Mouse (Mus musculus) liver, embryonic 11.5 days (tissue): Measurements from ENCODE around the gene Imp3. TPM values are rescaled to one million over a fixed set of nuclear protein-coding genes. Genes with fewer than 3 reads are reported as not detected.

Experiments
- ATAC-seq: fragments of 200-750 bp; cut with Nextera tagmentation; replicated peaks from 2 replicates; pipeline ENCODE4 v1.8.0; 2017; ENCODE audit warnings: moderate number of reproducible peaks, mild to moderate bottlenecking, moderate TSS enrichment, moderate library complexity; ENCODE audit not compliant: low FRiP score
- DNase-seq: peaks from one replicate; pipeline ENCODE4 v3.0.0-alpha.2; 2017; ENCODE audit warnings: low spot score
- H3K27ac ChIP-seq: fragments of 300-500 bp; sonication (generic); 2 replicates; pipeline ENCODE4 v1.5.1; 2014; ENCODE audit warnings: mild to moderate bottlenecking, low read depth, low read length, control low read depth
- H3K27me3 ChIP-seq: fragments of 300-500 bp; sonication (generic); replicated peaks from 2 replicates; pipeline ENCODE4 v1.6.1; 2014; ENCODE audit warnings: low read length, mixed read lengths; ENCODE audit not compliant: control insufficient read depth, insufficient read depth
- H3K36me3 ChIP-seq: fragments of 300-500 bp; sonication (generic); 2 replicates; pipeline ENCODE4 v1.6.1; 2014; ENCODE audit warnings: mild to moderate bottlenecking, low read length, moderate library complexity, mixed read lengths; ENCODE audit not compliant: control insufficient read depth, insufficient read depth
- H3K4me1 ChIP-seq: fragments of 300-500 bp; sonication (generic); replicated peaks from 2 replicates; pipeline ENCODE4 v1.6.1; 2014; ENCODE audit warnings: low read length, mixed read lengths; ENCODE audit not compliant: control insufficient read depth, insufficient read depth
- H3K4me2 ChIP-seq: fragments of 300-500 bp; sonication (generic); 2 replicates; pipeline ENCODE4 v1.6.1; 2014; ENCODE audit warnings: mild to moderate bottlenecking, control low read depth, moderate library complexity
- H3K4me3 ChIP-seq: fragments of 300-500 bp; sonication (generic); 2 replicates; pipeline ENCODE4 v1.5.1; 2014; ENCODE audit warnings: low read depth, low read length, control low read depth
- H3K9ac ChIP-seq: fragments of 300-500 bp; sonication (generic); 2 replicates; pipeline ENCODE4 v1.6.1; 2014; ENCODE audit warnings: low read depth, low read length, control low read depth
- H3K9me3 ChIP-seq: fragments of 300-500 bp; sonication (generic); 2 replicates; pipeline ENCODE4 v1.6.1; 2016; ENCODE audit warnings: low read length, inconsistent platforms, mixed read lengths; ENCODE audit not compliant: control insufficient read depth
- WGBS: fragments of 180-500 bp; shearing (Covaris S2); extraction: QIAGEN DNeasy Blood & Tissue Kit; methylation state at CpG from one replicate; pipeline ENCODE4 v1.1.7; 2014; 5-methylcytosine and 5-hydroxymethylcytosine counted together
- polyA plus RNA-seq: library from polyadenylated mRNA; unstranded; fragments of >200 nt; fragmentation: Nextera tagmentation; extraction: Ambion mirVana; gene quantifications from 2 replicates; pipeline ENCODE4 v1.2.1, GENCODE M21; 2014

Gene Imp3
- polyA plus RNA-seq, 1 experiment from 2014 or later = 105 TPM

GRCm38 (mm10) chr9:56961591-56961990, 24.3 kb downstream of the Imp3 start:
- DNase-seq = no peak

GRCm38 (mm10) chr9:56970158-56970557, 32.9 kb downstream of the Imp3 start:
- H3K9ac ChIP-seq = no peak overlapping the region
- no peak overlapping the region for H3K27ac ChIP-seq
- no peaks in the 10 kb centered on the region for H3K36me3 ChIP-seq
- DNase-seq = no peak
- no peaks in the 10 kb centered on the region for H3K9me3 ChIP-seq
- no peak overlapping the region for H3K4me3 ChIP-seq
- no peak for ATAC-seq
- no peaks in the 10 kb centered on the region for H3K27me3 ChIP-seq
- no peaks in the 10 kb centered on the region for H3K4me1 ChIP-seq
- WGBS = 45% methylated on average over 2 of the region's 2 CpGs
- no peak overlapping the region for H3K4me2 ChIP-seq

More at GRCm38 (mm10) chr9:56961591-56961990, 24.3 kb downstream of the Imp3 start:
- H3K27ac ChIP-seq = no peak overlapping the region
- H3K36me3 ChIP-seq = peaks cover 13% of the 10 kb centered on the region; the same call in 1 of the 2 replicates
- H3K27me3 ChIP-seq = no peaks in the 10 kb centered on the region
- H3K9ac ChIP-seq = no peak overlapping the region
- H3K9me3 ChIP-seq = no peaks in the 10 kb centered on the region
- no peaks in the 10 kb centered on the region for H3K4me1 ChIP-seq
- ATAC-seq = no peak
- H3K4me3 ChIP-seq = no peak overlapping the region
- no peak overlapping the region for H3K4me2 ChIP-seq
- 86% methylated on average over 3 of the region's 3 CpGs for WGBS

GRCm38 (mm10) chr9:56973960-56974524, 36.8 kb downstream of the Imp3 start:
- no peak for ATAC-seq
- WGBS = 83% methylated on average over 7 of the region's 8 CpGs
- no peaks in the 10 kb centered on the region for H3K36me3 ChIP-seq

GRCm38 (mm10) chr9:56975199-56975598, 37.9 kb downstream of the Imp3 start:
- Histone ChIP-seq H3K27ac (no peak overlapping the region), H3K9ac (no peak overlapping the region), H3K36me3 (peaks cover 2% of the 10 kb centered on the region; the same call in 1 of the 2 replicates), H3K4me2 (no peak overlapping the region), H3K4me1 (no peaks in the 10 kb centered on the region), H3K27me3 (no peaks in the 10 kb centered on the region), H3K9me3 (no peaks in the 10 kb centered on the region), H3K4me3 (no peak overlapping the region)
- no peak for DNase-seq
- no peak for ATAC-seq
- WGBS = 69% methylated on average over 3 of the region's 3 CpGs

More at GRCm38 (mm10) chr9:56973960-56974524, 36.8 kb downstream of the Imp3 start:
- Histone ChIP-seq H3K27ac (no peak overlapping the region), H3K4me2 (no peak overlapping the region), H3K4me1 (no peaks in the 10 kb centered on the region), H3K4me3 (no peak overlapping the region), H3K9me3 (no peaks in the 10 kb centered on the region), H3K27me3 (no peaks in the 10 kb centered on the region), H3K9ac (no peak overlapping the region)
- no peak for DNase-seq

GRCm38 (mm10) chr9:56980186-56980585, 42.9 kb downstream of the Imp3 start:
- Histone ChIP-seq H3K4me2 (no peak overlapping the region), H3K27me3 (no peaks in the 10 kb centered on the region), H3K9me3 (no peaks in the 10 kb centered on the region), H3K4me3 (no peak overlapping the region), H3K4me1 (no peaks in the 10 kb centered on the region), H3K36me3 (peaks cover 2% of the 10 kb centered on the region; the same call in 1 of the 2 replicates), H3K27ac (no peak overlapping the region), H3K9ac (no peak overlapping the region)
- DNase-seq (no peak), ATAC-seq (no peak)
- WGBS = 89% methylated on average over 6 of the region's 6 CpGs

- H3K27ac ChIP-seq = no peak overlapping the region
Observed at GRCm38 (mm10) chr9:56981502-56981901, 44.2 kb downstream of the Imp3 start.

More at GRCm38 (mm10) chr9:56981502-56981901, 44.2 kb downstream of the Imp3 start:
- peaks cover 2% of the 10 kb centered on the region; the same call in 1 of the 2 replicates for H3K36me3 ChIP-seq
- 61% methylated on average over 1 of the region's 1 CpGs for WGBS
- no peak overlapping the region for H3K4me3 ChIP-seq
- H3K9me3 ChIP-seq = no peaks in the 10 kb centered on the region
- H3K4me2 ChIP-seq = no peak overlapping the region
- no peak overlapping the region for H3K9ac ChIP-seq
- no peak for DNase-seq
- no peaks in the 10 kb centered on the region for H3K27me3 ChIP-seq
- ATAC-seq = no peak
- no peaks in the 10 kb centered on the region for H3K4me1 ChIP-seq

Other genes with a start within 250 kb of the Imp3 start
- 2.0 and 2.6 TPM in 2 replicates for gene Lingo1, start 141.0 kb upstream of the Imp3 start, polyA plus RNA-seq
- gene Odf3l1, start 72.8 kb upstream of the Imp3 start, polyA plus RNA-seq = 0.17 TPM in 1 of 2 replicates, not detected in the other
- 1.1 and 1.3 TPM in 2 replicates for gene Cspg4, start 72.4 kb upstream of the Imp3 start, polyA plus RNA-seq
- gene Snx33, start 9.1 kb upstream of the Imp3 start, polyA plus RNA-seq = 3.8 and 3.9 TPM in 2 replicates
- 21.7 and 22.6 TPM in 2 replicates for gene Snupn, start 13.4 kb downstream of the Imp3 start, polyA plus RNA-seq
- 14.0 and 14.8 TPM in 2 replicates for gene Ptpn9, start 57.4 kb downstream of the Imp3 start, polyA plus RNA-seq
- gene Sin3a, start 134.6 kb downstream of the Imp3 start, polyA plus RNA-seq = 37.1 and 37.8 TPM in 2 replicates
- gene Man2c1, start 193.2 kb downstream of the Imp3 start, polyA plus RNA-seq = 45.0 and 47.7 TPM in 2 replicates
- gene Neil1, start 210.8 kb downstream of the Imp3 start, polyA plus RNA-seq = 4.1 and 4.5 TPM in 2 replicates
- 94.4 and 96.7 TPM in 2 replicates for gene Commd4, start 220.9 kb downstream of the Imp3 start, polyA plus RNA-seq